Mouse (Mus musculus) erythroblast, adult 5-6 weeks (primary cell): Measurements from ENCODE around the gene Card6. TPM values are rescaled to one million over a fixed set of nuclear protein-coding genes. Genes with fewer than 3 reads are reported as not detected.

ENCODE experiments used
- ATAC-seq: replicated peaks from 2 replicates; pipeline ENCODE4 v1.8.0; 2016; ENCODE audit warnings: moderate number of reproducible peaks, mild to moderate bottlenecking, moderate TSS enrichment, inconsistent platforms; ENCODE audit not compliant: poor library complexity, low FRiP score, severe bottlenecking
- total RNA-seq, 2 experiments: library from RNA; stranded (forward) in 1 of 2; stranded (reverse) in 1 of 2; fragments of 150-400 nt in 1 of 2; fragments of 200-764, 138-1000 nt in 1 of 2; gene quantifications; 2 replicates each; pipeline versions ENCODE4 v1.2.3 to v1.2.4; 2015 to 2017; ENCODE audit warnings: low replicate concordance in 2 of 2

Gene Card6
- total RNA-seq, 2 experiments from 2014 or later: 1.3 TPM; not detected in 1

DNA sequence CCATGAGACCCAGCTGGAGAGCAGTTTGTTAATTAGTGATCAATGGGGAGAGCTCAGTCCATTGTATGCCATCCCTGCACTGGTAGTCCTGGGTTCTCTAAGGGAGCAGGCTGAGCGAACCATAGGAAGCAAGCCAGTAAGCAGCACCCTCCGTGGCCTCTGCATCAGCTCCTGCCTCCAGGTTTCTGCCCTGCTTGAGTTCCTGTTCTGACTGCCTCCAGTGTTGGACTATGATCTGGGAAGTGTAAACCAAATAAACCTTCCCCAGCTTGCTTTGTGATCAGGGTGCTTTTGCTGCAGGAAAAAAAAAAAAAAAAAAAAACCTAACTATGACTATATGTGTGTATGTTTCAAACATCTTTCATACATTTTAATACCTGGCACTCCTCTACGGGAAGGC lies 25.0 kb upstream of the Card6 start:
- ATAC-seq: no peak

DNA sequence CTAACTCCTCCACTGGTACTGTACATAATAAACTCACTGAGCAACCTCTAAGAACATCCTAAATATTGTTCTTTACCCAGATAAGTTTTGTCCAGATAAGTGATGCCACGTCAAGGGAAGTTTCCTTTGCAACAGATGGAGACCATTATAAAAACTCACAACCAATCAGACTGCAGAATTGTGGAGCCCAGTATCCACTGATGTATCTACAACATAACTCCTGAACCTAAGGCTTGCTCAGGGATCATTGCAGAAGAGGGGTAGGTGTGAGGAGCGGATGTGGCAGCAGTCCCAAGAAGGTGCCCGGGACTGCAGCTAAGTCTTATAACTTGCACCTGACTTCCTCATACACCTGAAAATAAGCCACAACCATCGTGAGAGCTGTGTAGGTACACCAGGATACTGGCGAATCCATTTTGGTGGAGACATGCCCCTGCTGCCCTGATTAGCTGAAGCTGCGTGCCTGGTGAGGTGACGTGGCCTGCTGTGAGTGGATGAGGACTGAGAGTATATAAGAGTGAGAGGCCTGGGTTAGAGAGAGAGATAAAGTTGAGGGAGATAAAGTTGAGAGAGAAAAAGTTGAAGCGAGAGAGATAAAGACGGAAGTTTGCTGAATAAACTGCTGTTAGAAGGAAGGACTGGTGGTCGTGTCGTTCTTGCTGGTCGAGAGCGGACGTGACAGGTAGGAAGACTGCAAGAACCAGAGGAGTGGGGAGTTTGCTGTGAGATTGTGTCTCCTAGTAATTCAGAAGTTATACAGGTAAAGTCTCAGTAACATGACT lies 22.7 kb upstream of the Card6 start:
- 0 out of 2 replicates have a peak, but pooled peaks have one; percentile 14 for ATAC-seq

DNA sequence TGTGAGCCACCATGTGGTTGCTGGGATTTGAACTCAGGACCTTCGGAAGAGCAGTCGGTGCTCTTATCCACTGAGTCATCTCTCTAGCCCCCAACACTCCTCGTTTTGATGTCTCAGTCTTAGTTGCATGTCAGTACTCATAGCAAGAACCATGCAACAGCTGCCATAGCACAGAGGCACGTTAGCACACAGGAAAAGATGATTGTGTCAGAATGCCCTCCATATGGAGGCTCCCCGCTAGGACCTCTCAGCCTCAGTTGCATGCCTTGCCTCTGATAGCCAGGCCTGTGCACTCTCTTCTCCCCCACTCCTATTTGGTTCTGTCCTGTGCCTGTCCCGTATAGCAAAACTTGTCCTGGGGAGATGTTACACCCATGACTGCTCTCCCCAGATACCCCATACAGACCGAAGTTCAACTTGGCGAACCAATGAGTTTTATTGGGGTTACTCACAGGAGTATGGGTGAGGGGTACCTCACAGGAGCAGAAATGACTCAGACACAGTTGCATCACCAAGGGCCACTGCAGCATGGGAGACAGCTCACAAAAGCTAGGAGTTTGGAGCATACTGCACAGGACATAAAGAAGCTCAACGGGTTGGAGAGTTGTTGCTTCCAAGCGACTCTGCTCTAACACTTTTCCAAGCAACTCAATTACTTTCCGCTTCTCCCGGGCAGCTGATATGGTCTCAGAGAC lies 20.9 kb upstream of the Card6 start:
- no peak for ATAC-seq

DNA sequence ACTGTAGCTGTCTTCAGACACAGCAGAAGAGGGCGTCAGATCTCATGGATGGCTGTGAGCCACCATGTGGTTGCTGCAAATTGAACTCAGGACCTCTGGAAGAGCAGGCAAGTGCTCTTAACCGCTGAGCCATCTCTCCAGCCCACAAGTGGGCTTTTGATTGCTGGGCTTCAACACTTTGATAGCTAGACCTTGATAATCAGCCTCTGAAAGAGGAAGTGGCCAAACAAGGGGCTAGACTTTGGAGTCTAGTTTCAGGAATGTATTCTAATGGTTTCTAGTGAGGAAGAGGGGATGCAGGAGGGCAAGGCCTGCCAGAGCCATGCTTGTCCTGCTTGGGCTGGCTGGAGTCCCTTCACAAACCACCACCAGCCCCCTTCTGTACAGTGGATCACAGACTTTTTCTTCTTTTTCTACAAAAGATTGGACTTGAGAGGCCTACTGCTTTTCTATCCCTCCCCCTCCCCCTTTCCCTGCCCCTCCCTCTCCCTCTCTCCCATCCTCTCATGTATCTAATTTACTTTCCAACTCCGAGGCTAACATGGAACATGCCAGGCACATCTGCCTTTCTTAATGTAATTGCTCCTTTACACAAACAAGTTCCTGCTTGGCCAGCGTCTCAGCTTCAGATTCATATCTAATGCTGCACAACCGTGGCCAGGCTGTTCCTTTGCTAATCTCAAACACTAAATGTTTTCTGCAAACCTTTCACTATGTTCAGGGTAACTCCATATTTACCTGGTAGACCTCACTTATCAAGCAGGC lies 20.0 kb upstream of the Card6 start:
- no peak for ATAC-seq

DNA sequence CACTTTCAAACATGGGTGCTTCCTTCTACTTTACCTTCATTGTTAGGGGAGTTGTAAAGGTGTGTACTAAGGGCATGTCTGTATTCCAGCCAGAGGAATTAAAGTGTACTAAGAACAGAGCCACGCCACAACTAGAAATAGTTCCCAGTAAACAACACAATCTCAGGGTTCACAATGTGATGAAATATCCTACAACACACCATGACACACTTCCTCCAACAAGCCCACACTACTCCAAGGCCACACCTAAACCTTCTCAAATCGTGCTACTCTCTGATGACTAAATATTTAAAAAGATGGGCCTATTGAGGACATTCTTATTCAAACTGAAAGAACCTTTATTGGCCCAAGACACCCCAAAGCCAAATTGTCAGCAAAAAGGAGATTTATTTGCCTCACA lies 19.1 kb upstream of the Card6 start:
- ATAC-seq: no peak

DNA sequence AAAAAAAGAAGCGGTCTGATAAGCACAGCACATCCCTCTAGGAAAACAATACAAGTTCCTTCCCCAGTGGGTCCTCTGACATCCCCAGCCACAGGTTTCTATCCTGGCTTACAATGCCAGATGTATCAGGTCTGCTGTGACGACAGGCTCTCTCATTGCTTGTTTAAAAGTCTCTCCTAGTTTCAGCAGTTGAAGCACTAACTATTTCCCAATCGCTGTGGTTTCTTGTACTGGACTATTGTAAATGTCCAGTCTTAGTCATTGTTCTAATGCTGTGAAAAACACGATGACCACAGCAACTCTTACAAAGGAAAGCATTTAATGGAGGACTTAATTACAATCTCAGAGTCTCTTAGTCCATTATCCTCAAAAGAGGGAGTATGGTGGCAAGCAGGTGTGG lies 18.1 kb upstream of the Card6 start:
- ATAC-seq: no peak

DNA sequence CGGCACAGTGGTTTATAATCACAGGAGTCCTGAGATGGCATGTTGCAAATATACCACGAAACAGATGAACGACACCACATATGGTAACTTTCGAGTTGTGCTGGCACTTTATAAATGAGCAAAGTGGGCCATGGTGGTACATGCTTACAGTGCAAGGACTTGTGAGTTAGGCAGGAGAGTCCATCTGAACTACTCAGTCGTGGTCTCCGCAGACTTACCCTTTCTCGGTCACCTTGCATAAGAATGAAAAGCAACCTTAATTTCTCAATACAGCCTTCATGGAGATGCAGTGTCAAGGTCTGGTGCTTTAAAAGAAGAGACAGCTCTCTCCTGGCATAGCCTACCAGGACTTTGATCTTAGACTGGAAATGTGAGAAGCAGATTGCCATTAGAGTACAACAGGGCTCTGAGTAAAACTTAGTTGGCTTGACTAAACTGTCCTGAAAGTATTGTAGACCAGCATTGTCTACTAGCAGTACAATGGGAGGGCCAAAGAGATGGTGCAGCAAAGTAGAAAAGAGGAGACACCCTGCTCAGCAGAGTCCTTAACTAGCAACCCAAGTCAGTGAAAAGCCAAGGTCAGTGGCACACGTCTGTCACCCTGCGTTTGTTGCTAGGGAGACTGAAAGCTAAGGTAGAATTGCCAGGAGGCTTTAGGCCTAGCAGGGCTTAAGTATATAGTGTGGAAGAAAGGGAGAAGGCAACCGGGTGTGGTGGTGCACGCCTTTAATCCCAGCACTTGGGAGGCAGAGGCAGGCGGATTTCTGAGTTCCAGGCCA lies 13.4 kb upstream of the Card6 start:
- ATAC-seq: no peak

DNA sequence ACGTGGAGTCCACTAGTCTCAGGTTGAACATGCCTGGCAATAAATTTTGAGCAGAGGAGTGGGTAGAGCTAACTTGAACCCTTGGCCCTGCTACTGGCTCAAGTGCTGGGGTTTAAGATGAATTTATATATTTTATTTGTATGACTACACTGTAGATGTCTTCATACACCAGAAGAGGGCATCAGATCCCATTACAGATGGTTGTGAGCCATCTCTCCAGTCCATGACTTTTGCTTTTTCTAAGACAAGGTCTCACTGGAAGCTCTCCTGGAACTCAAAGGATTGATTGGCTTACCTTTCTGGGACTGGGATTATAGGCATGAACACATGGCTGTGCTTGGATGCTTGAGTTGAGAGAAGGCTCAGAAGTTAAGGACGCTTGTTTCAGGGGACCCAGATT lies 11.4 kb upstream of the Card6 start:
- ATAC-seq: no peak

DNA sequence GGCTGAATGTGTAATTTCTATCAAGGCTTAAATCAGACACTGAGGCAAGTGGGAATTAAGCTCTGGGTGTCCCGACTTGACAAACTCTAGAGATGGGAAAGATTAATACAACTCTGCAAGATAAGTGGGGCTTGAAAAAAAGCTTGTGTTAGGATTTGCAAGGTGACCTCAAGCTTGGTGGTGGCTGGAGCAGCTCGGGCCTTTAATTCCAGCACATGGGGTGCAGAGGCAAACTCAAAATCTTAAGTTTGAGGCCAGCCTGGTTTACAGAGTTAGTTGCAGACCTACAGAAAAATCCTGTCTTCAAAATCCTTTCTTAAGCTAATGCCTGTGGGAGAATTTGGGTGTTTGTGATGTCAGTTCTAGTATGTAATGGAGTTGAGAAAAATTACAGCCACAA lies 10.9 kb upstream of the Card6 start:
- no peak for ATAC-seq

DNA sequence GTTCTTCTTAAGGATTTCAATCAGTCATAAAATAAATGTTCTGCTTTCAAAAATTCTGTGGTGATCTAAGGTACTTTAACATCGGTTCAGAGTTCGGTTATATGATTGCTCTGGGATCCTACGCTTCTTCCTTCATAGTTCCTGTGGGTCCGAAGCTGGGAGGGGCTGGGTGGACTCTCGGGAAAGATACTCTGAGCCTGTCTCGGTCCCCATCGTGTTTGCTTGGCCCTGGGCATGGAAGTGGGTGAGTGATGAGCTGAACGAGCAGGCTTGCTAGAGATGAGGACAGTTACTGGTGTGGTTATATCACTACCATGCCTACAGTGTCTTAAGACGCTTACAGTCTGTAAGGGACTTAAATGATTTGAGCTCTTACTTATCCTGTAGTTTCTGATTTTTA lies 10.3 kb upstream of the Card6 start:
- ATAC-seq: no peak

DNA sequence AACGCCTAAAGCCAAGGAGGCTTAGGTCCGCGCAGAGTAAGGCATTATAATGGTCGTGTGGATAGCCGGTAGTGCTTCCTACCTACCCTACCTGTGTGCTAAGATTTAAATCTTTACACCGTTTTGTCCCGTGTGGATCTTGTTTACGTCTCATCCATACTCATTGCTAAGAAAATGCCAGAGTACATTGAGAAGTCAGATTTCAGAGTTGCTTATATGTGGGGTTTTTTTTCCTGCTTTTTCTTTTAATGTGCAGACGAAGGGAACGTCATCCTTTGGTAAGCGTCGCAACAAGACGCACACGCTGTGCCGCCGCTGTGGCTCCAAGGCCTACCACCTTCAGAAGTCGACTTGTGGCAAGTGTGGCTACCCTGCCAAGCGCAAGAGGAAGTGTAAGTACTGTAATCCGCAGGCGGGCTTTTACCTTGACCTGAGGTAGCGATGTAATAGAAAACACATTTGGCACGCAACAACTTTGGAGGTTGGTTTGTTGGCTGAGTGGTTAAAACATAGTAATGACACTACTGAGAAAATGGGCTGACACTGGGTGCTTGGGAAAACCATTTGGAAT lies 8.8 kb upstream of the Card6 start:
- ATAC-seq: no peak

DNA sequence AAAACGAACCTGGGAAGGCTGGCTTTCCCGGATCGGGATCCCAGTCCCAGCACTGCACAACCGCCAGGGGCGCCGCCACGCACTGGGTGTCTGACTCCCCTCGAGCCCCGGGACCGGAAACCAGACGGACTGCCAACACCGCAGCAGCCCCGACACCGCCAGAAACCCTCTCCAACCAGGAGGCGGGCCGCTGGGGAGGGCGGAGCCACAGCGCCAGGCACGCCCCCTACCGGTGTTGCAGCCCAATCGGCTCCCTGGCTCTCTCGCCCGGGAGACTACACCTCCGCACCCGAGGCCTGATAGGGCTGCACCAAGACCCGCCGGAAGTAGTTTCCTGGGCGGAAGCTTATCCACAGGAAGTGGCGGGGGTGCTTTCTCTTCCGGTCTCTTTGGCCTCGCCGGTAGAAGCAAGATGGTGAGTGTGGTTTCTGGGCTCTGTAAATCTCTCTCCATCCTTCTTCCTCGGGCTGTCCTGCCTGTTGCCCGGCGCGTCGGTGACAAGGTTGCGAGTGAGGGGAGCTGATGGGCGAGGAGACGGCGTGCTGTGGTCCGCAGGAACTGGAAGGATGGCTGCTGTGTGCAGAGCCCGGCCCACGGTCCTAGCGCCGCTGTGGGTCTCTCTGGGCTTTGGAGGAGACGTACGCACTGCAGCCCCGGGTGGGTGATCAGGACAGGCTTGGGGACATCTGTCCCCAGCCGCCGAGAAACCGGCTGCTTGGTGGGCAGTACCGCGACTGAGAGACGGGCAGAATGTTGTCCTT lies 8.1 kb upstream of the Card6 start, which contains the start of gene Rpl37:
TSS of gene Rpl37 (plus strand) at position 376 of the 761 bp plus-strand sequence.
- ATAC-seq: peak; percentile 95

DNA sequence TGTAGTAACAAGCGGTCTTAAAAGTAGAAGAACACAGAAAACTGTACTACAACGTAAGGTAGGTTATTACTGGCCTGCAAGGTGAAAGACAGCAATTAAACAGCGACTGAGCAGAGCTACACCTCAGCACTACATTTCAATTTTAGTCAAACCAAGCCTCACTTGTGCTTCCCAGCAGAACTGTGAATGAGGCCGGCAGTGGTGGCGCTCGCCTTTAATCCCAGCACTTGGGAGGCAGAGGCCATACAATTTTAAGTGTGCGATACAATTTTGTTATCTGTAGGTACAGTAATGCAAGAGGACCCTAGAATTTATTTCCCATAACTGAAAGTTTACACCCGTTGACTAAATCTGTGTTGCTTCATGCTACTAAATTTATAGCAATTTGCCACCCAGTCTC lies 6.8 kb upstream of the Card6 start:
- ATAC-seq: no peak

DNA sequence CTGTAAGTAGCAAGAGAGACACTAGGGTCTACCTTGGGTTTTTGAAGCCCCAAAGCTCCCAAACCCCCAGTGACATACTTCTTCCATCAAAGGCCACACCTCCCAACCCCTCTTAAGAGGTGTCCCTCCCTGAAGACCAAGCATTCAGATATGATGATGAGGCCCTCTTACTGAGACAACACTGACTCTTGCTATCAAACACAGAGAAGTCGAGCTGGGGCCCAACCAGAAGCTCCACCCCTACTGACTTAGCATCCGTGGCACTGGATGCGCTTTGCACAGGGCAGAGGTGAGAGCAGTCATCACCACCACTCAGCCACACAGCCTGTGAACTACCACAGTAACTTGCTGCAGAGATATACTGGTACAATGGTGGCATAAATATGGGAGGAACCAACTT lies 4.3 kb upstream of the Card6 start:
- no peak for ATAC-seq

DNA sequence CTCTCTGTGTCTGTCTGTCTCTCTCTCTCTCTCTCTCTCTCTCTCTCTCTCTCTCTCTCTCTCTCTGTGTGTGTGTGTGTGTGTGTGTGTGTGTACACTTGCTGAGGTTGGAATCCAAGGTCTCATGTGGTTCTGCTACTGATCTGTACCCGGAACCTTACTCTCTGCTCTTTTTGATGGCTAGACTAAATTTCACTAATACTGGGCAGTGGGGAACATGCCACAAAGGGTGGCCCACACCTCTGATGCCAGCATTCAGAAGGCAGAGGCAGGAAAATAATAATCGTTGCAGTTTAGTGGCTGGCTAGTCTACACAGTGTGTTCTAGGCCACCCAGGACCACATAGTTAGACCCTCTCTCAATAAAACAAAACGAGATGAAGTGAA lies 309 bp upstream of the Card6 start:
- no peak for ATAC-seq

DNA sequence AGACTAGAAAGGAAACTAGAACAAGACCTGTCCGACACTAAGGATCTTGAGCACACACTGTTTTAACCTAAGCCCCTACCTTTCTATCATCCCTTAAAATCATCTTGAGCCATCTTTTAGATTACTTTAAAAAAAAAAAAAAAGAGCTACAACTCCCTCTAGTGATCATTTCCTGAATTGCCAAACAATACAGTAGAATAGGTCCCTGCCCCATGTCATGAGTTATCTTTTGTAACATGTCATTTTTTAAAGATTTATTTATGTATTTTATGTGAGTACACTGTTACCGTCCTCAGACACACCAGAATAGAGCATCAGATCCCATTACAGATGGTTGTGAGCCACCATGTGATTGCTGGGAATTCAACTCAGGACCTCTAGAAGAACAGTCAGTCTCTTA lies 2.0 kb downstream of the Card6 start:
- ATAC-seq: peak; percentile 71; the same call in 1 of the 2 replicates

DNA sequence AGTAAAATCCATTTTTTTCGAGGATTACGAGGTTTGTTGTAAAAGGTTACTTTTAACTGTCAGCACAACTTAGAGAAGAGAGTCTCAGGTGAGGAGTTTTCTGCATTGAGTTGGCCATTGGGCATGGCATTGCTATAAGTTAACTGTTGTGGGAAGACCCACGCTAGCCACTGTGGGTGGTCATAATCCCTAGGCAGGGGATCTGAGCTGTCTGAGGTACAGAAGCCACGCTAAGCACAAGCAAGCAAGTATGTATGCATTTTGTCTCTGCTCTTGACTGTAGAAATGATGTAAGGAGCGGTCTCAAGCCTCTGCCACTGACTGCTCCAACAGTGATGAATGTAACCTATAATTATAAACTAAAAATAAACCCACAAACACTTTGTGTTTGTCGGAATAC lies 2.4 kb downstream of the Card6 start:
- no peak for ATAC-seq

DNA sequence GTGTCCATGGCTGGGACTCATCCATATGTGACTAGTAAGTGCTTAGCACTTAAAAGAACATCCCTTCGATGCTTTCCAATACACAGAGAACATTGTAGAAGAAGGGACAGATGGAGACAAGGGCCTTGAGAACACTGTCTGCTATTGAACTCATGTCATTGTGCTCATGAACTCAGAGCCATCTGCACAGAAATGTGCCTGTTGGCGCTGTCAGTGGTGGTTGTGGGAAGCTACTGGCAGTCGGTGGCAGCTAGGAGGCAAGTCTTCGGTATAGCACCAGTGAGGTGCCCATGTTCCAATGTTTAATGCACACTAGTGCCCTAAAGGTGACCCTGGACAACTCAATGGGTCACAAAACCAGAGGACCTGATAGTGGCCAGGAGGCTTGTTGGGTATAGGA lies 6.0 kb downstream of the Card6 start:
- no peak for ATAC-seq

DNA sequence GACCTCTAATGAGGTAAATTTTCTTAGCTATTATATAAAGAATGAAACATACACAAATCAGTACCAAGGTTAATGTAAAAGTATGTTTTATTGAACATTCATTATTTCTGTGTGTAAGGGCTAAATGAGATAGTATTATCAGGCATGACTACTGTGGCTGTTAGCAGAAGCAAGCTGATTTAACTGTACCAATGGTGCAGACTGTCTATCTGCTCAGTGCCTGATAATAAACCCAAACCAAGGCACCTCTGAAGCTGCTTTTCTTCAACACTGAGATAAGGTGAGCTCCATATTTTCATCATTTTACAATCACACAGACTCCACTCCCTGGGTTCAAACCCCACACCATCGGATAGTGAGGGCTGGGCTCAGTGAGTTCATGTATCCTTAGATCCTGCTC lies 11.0 kb downstream of the Card6 start:
- no peak for ATAC-seq
